Mouse (Mus musculus): ENCODE measurements around the gene Rptor.

Rptor gene

DNA sequence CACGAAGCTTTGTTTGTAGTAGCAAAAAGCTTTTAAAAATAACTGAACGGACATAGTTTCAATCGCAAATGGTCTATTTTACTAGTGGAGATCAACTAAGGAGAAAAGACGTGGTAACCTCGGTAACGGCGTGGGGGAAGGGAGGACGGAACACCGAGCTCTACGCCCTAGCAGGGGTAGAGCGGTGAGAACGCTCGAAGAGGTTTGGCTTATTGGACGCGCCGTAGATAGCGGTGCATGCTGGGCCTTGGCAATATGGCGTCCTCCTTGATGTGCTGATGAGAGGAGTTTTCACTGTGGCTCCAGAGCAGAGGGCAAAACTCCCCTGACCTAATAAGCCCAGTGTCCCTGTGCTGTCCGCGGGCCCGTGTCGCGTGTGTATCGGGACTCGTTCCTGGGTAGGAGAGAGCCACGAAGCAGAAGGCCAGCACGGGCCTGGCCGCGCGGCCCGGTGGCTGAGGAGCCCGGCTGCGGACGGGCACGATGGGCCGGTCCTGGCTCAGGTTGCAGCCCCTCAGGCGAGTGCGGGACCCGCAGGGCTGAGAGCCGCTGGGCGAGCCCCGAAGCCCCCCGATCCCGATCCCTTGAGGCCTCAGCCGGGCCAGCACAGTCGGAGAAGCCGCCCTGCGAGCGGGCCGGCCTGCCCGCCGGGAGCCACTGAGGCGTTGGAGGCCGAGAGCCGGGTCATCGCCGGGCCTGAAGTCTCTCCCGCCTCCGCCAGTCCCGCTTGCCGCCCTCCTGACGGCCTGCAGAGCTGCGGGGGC, at the start of gene Rptor:
Gene Rptor, plus strand, starts transcription at position 143 of the 764 bp plus-strand sequence.
- DNase-seq: peak; percentile 98

DNA sequence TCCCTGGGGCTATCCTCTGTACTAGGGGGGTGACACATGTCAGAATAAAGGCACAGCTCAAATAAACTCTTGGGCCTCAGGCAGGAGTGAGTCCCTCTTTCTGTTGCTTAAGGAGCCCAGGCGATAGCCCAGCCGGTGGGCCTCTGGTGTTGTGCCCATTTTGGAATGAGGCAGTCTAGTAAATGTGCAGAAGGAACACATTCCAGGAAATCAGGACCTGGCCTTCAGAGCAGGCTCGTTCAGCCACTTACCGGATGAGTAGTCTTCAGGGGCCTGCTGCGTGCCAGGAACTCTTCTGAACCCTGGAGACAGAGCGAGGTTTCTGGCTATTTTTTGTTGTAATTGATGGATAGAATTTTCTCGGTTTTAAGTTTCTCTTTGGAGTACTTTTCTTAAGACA, 48.0 kb upstream of the Rptor start:
- DNase-seq: no peak

DNA sequence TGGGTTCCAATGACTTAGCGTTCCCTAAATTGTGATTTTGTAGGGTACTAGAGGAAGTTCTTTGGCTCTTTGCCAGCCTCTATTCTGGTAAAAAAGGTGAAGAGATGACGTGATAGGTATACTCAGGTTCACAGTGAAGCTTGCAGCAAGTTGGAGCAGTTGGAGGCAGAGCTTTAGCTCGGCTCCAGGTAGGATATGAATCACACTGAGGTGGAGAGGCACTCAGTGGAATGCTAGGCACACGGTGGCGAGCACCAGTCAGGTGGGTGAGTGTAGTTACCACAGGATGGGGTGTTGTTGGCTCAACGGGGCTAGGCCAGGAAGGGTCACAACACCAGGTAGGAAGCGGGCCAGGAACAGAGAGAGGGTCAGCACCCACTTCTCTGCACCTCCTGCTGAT, 47.5 kb upstream of the Rptor start:
- DNase-seq: no peak

DNA sequence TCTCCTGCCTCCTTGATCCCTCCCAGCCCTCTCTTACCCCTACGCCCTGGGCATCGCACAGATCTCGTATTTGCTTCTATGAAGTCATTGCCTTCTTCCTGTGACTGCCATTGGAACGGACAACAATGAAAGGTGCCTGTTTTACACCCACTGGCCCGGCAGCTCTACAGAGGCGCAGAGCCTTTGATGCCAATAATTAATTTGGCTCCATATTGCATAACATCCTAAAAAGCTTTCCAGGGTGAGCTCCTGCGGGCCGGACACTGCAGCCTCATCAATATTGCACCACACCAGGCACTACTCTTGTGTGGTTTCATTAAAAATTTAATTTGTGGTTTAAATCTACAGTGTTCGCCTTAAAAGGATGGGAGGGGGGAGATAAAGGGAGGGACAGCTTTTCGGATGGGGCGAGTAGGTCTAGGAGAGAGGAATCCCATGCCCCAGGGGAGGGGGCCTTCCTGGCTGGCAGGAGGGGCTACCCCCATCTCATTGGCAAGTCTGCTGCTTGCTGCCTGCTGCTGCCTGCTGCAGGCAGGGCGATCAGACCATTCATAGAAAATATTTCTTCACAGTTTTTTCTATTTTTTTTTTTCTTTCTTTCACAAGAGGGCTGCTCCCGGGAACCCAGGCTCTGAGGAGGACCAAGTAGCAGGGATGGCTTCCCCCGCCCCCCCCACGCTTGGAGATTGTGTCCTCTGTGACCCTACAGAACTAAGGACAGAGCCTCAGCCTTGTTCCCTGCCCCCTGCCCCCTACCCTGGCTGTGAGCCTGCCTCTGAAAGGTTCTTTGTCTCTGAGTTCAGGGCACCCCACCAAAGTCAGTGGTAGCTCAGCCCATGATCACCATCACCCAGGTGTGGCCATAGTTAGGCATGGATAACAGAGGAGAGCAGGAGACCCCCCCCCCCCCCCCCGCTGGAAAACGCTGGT, 44.5 kb upstream of the Rptor start:
- DNase-seq: no peak

DNA sequence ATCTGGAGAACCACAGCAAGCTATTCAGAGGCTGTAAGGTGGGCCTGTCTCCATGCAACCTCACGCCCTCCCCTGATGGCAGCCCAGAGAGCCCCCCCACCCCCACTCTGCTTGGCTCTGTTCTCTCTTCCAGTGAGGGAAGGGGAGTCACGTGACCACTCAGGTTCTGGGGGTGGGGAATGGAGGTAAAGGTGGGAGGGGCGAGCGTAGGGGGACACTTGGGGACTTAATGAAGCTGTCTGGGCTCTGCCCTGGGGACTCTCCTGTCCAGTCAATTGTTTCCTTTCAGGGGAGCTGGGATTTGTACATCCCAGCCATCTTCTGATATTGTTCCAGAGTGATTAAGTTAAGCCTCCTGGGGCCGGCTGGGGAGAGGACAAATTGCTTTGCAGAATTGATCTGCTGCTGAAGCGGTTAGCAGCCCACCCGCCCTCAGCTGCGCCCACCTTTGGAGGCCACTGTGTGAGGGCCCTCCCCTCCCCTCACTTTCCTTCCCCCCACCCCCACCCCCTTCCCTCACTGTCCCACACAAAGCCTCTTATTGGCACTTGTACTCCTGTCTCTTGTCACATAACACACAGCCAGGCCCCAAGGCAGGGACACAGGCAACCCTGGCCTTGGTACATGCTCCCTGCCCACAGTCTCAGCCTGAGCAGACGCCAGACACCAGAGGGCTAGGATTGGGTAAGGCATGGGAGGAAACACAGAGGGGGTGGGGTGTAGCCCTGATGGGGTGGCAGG, 43.7 kb upstream of the Rptor start:
- DNase-seq: no peak

DNA sequence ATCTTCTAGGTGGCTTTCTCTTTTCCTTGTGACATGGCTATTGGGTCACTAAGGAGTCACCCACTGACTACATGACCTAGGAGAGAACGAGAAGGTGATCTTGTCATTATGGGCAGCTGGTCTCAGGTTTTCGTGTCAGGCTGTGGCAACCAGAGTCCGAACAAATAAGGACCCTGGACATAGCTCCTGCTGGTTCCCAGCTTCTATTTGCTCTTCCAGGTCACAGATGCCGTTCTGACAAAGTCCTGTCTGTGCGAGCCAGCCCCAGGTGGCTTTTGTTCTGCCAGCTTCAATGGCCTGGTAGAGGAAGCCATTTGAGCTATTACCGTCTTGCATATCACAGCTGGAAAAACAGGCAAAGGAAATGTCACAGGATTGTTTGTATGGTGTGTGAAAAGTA, 40.4 kb upstream of the Rptor start:
- DNase-seq: no peak

DNA sequence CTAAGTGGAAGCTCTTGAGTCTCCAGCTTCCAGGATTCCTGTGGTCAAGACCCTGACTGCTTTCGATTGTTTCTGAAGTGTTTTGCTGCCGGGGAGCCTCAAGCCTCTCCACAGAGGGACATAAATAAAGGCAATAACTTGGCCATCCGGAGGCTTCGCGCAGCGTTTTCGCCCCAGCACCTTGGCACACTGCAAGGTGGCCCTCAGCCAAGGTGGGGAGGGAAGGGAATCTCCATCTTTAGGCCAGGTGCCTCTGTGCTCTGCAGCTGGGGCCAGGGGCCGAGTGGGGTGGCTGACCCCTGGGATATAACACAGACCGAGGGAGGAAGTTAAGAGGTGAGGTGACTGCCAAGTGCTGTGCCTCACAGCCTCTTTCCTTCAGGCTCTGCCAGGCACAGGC, 39.5 kb upstream of the Rptor start:
- no peak for DNase-seq

DNA sequence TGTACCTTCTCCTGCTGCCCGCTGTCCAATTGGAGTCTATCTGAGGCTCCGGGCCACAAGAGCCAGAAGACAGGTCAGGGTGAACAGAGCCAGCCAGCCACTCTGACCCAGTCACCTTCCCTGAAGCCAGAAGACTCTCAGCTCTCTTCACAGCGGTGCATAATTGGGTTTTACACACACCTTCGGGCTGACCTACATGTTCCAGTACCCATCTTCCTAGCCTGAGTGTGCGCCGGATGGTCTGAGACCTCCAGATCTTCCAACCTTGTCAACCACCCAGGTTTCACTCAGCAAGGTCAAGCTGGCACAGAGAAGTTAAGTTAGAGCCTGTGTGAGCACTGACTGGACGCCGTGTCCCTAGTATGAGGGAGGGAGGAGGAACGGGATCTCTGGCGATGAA, 38.3 kb upstream of the Rptor start:
- no peak for DNase-seq

DNA sequence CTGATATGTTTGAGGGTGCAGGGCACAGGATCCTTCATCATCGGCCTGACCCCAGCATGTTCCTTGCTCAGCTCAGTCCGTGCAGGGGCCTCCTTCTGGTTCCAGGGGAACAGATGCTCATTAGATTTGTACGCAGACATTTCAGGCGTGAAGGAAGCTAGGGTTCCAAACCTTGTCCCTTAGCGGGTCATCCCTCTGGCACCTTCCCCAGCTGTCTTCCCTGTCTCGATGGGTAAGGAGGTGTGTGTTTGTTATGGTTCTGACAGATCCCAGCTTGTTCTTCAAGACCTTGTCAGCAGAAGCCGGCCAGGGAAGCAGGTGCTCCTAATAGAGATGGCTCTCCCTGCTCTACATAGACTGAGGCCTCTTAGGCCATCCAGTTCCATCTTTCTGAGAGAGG, 37.7 kb upstream of the Rptor start:
- DNase-seq: no peak

DNA sequence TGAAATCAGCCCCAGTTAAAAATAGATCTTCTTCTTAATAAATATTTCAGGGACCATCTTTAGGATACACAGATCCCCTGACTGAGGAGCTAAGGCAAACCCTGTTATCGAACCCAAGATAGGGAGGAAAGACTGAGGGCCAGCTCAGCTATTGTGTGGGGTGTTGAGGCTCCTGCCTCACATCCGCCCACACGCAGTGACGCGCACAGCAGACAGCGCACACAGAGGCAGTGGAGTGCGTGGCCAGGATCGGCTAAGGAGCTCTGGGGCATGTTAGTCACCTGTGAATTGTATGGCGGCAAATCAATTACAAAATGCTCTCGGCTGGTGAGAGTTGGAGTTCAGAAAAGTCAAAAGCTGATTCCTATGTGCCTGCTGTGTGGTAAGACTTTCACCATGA, 37.0 kb upstream of the Rptor start:
- DNase-seq: peak; percentile 77

DNA sequence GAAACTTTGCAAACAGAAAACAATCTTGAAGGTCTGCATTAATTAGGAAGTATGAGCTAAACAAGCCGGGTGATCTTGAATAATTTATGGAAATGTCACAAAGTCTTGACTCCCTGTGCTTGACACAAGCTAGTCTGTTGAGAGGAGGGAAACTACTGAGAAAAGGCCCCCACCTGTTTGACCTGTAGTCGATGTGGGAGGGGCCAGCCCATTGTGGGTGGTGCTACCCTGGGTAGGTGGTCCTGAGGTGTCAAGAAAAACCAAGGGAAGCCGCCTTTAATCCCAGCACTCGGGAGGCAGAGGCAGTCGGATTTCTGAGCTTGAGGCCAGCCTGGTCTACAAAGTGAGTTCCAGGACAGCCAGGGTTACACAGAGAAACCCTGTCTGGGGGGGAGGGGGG, 36.5 kb upstream of the Rptor start:
- DNase-seq: no peak

DNA sequence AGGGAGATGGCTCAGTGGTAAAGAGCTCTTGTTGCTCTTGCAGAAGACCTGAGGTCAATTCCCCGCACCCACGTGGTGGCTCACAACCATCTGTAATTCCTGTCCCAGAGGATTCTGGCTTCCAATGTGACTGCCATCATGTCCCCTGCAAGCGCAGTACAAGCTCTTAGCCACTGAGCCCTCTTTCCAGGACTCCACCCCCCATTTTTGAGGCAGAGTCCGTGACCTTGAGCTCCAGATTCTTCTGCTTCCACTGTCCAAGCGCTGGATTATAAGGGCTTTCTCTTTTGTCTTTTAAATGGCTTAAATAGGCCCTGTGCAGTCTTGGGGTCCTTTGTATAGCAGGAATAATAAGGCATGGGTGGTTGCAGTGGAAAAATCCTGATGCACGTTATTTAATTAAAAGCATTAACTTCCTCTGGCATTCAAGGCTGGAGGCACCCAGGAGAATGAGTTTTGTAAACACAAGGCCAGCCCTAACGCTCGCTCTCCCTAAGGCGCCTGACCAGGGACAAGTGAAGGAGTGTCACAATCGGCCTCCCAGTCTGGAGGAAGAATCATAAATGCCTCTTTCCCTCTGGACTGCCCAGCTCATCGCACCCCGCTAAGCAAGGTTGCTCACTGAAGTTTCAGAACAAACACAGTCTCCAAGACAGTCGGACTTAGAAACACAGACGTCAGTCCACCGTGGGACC, 30.2 kb upstream of the Rptor start:
- no peak for DNase-seq

DNA sequence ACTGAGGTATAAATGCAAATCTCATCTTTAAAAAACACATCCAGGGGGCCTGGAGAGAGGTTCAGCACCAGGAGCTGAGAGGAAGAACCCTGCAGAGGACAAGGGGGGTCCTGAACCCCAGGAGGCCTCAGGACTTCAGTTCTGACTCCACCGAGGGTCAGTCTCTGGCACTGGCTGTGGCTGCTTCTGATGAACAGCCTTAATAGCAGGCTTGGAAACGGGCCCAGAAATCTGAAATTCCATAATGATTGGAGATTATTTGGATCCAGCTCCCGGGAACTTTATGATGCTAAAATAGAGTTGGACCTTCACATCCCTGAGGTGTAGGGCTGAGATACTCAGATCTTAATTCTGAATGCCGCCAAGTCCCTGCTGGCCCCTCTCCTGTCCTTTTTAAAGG, 25.9 kb upstream of the Rptor start:
- no peak for DNase-seq

DNA sequence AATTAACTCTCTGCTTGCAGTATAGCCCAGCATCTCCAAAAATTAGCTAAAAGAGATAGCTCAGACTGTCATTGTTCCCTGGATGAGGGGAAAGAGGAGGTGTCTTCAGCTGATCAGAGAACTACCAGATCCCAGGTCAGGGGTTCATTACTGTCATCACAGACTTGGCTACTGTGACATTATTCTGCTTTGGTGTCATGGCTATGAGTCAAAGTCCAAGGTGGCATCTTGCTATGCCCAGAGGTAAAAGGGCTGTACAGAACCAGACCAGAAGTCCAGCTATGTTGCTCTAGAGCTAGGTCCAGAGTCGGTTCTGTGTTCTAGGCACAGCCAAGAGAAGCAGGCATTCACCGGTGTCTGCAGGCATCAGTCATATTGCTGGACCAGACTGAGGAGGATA, 25.0 kb upstream of the Rptor start:
- no peak for DNase-seq

DNA sequence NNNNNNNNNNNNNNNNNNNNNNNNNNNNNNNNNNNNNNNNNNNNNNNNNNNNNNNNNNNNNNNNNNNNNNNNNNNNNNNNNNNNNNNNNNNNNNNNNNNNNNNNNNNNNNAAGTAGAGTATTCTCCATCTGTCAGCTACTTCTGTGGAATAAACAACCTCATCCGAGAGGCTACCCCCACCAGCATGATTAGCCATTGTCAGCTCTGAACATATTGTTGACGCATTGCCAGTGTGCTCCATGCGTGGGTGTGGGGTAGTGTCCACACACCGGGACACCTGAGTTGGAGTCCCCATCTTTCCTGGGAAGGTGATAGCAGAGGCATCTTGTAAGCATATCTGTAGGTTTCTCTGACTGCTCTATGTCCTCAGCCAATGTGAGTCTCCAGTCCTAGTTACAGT, 16.2 kb upstream of the Rptor start:
- DNase-seq: no peak

DNA sequence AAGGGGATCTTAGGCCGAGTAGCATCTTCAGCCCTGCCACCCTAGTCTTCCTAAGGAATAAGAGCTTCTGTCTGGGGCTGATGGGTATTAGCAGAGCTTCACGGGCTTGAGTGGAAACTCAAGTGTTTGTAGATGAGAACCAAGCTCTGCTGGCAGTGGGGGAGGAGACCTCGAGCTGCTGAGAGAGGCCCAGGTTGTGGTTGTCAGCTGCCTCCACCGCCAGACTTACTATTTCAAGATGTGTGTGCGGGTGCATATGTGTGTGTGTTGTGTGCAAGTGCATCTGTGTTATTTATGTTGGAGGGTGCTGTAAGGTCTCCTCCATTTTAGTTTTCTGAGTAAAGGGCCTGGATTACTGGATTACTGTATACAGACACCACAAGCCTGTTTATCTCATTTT, 15.6 kb upstream of the Rptor start:
- DNase-seq: no peak

DNA sequence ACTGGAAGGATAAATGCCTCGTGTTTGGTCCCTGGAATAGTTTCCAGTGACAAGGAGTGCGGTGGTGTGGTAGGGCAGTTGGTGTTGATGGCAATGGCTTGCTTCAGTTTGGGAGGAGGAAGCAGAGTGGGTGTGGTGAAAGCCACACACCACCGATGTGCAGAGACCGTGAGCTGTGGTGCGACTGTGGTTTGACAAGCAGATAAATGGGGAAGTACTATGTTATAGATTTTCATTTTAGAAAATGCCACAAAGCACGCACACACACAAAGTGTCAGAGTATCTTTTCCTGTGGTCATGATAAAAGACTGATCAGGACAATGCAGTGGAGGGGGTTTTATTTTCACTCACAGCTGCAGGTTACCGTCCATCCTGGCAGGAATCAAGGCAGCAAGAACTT, 13.5 kb upstream of the Rptor start:
- DNase-seq: no peak

DNA sequence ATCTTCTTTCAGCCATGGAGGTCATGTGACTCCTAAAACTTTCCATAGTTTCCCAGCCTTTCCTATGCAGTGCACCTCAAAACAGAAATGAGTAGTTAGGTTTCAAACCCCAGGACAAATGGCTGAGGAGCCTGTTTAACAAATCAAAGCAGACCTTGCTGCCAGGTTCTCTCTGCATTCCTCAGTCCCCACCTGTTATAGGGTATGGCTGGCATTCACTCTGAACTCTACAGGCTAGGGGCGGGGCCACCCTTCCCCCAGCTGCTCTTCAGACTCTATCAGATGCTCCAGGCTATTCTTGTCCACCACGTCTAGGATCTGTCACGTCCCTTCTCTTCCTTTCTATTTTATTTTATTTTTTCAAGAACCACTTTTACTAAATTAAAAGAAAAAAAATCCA, 8.7 kb upstream of the Rptor start:
- DNase-seq: no peak

DNA sequence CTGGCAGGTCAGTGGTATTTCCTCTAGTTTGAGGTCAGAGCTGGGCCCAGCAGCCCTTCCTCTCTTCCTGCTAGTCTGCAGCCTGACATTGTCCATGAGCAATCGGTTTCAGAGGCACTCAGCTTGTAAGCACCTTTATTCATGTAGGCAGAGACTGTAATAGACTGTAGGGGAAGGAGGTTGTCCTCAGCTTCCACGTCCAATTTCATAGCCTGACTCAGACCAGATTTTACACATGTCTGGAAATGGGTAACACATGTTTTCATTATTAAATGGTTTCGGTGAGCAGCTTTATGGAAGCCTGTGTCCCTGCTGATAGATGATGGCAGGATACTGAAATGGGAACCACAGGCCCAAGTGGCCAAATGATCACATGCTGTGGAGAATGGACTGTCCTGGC, 3.8 kb upstream of the Rptor start:
- DNase-seq: no peak

DNA sequence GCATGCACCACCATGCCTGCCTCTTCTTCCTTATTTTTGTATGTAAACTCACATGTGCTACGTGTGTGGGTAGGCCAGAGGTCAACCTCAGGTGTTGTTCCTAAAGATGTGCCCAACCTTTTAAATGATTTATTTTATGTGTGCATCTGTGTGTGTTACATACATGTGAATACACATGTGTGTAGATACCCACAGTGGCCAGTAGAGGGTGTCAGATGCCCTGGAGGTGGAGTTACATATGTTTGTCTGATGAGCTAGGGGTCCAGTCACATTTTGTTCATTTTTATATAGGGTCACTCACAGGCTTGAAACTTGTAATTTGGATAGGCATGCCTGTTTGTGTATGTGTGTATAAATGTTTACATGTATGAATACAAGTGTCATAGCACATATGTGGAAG, 2.4 kb upstream of the Rptor start:
- DNase-seq: no peak

DNA sequence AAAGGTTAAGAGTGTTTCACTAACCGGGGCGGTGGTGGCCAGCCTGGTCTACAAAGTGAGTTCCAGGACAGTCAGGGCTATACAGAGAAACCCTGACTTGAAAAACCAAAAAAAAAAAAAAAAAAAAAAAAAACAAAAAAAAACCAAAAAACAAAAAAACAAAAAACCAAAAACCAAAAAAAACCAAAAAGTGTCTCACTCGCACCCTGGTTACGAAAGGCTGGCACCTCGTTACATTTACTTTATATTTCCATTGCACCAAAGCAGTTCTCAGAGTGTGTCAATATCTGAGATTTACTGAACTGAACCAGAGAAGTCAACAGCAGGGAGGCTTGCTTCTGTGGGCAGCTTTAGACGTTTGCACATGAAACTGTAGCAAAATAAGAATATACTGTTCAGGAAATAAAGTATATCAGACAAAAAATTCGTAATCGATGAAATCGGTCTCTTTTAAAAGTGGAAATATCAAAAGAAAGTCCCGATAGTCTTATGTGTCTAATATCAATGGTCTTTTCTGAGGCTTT, 466 bp upstream of the Rptor start:
- DNase-seq: no peak

DNA sequence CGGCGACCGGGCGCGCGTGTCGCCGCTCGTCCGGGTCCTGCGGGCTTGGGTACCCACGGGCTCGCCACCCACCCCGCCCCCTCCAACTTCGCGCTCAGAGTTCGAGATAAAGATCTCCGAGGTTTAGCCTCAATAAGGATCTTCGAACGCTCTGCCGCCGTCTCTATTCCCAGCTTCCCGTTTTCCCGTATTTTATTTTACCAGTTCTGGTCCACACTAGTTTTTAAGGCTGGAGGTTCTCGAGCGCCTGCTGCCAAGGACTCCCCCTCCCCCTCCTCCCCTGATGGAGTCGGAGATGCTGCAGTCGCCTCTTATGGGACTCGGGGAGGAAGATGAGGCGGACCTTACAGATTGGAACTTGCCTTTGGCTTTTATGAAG, 811 bp downstream of the Rptor start:
- DNase-seq: no peak

DNA sequence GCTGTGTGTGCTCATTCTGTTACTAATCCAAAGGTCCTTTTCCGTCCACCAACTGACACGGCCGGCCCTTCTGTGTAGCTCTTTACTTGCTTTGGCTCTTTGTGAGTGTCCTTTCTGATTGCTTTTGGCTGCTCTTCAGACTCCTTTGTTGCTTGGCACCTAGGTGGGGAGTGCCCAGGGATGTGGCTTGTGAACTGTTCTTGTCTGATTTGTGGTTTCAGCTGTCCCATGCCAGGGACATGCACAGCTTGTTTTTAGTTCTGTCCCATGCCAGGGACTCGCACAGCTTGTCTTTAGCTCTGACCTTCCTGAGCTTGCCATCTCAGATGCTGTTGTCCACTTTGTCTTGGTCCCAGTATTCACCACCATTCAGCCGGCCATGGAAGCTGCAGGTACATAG, 4.8 kb downstream of the Rptor start:
- DNase-seq: no peak
